In genomic region chr15:101267053-101268032, GRCm38 (mm10) we compare ENCODE assay signal across 8 mouse cellular contexts. TPM values are rescaled to one million over a fixed set of nuclear protein-coding genes. Genes with fewer than 3 reads are reported as not detected.
DNase-seq lines count a peak whose midpoint lies in the region; ATAC-seq and TF ChIP-seq lines count a peak whose summit lies in the region.

No protein-coding gene starts in this region.

- no peak for TF ChIP-seq CTCF in bone marrow, adult 2 months (IDR thresholded peaks at IDR 0.05; ENCODE audit: control insufficient read depth, insufficient read depth, low read length)
- TF ChIP-seq CTCF in heart, postnatal 0 days (IDR thresholded peaks at IDR 0.05; ENCODE audit: low read depth), result no peak
- TF ChIP-seq CTCF in midbrain, postnatal 0 days (IDR thresholded peaks at IDR 0.05), result no peak

- H3K36me3 ChIP-seq in heart, postnatal 0 days (replicated peaks; ENCODE audit: control insufficient read depth, insufficient read depth, low read length), result peaks cover 25% of the 10 kb centered on the region
- H3K36me3 ChIP-seq in limb, embryonic 11.5 days (ENCODE audit: control insufficient read depth, insufficient read depth, low read length), result no peaks in the 10 kb centered on the region
- H3K36me3 ChIP-seq in midbrain, postnatal 0 days (ENCODE audit: insufficient read depth, low read length), result peaks cover 24% of the 10 kb centered on the region

- H3K27ac ChIP-seq in bone marrow, adult 2 months (ENCODE audit: control insufficient read depth, insufficient read depth, low read depth, low read length, poor library complexity), result peak overlapping the region; percentile 54
- H3K27ac ChIP-seq in heart, postnatal 0 days (ENCODE audit: low read depth), result peak overlapping the region; percentile 52
- H3K27ac ChIP-seq in limb, embryonic 11.5 days (replicated peaks; ENCODE audit: low read depth, low read length), result no peak overlapping the region
- no peak overlapping the region for H3K27ac ChIP-seq in midbrain, postnatal 0 days (ENCODE audit: low read depth, low read length)

- H3K9ac ChIP-seq in heart, postnatal 0 days (replicated peaks; ENCODE audit: low read depth, low read length), result peak overlapping the region; percentile 61
- peak overlapping the region; percentile 72 for H3K9ac ChIP-seq in limb, embryonic 11.5 days (ENCODE audit: low read length)
- H3K9ac ChIP-seq in midbrain, postnatal 0 days (replicated peaks; ENCODE audit: low read length, poor library complexity, severe bottlenecking), result no peak overlapping the region

- DNase-seq in cerebellum, adult 9-10 months, result peak; percentile 51
- no peak for DNase-seq in heart, postnatal 0 days (ENCODE audit: low spot score)
- no peak for DNase-seq in limb, embryonic 11.5 days (ENCODE audit: low spot score)
- no peak for DNase-seq in midbrain, postnatal 0 days (ENCODE audit: low spot score)
- DNase-seq in frontal cortex, postnatal 36 days (ENCODE audit: low spot score in 2 of 2), result no peak
- no peak for DNase-seq in right cerebral cortex, postnatal 25 days

- H3K27me3 ChIP-seq in heart, postnatal 0 days (ENCODE audit: control insufficient read depth, insufficient read depth, low read length), result no peaks in the 10 kb centered on the region
- peaks cover 12% of the 10 kb centered on the region; the same call in 1 of the 2 replicates for H3K27me3 ChIP-seq in limb, embryonic 11.5 days (ENCODE audit: control insufficient read depth, insufficient read depth, low read length)
- peaks cover 7% of the 10 kb centered on the region; the same call in 1 of the 2 replicates for H3K27me3 ChIP-seq in midbrain, postnatal 0 days (ENCODE audit: insufficient read depth, low read length)

- no peak for TF ChIP-seq POLR2A in bone marrow, adult 2 months (IDR thresholded peaks at IDR 0.05; ENCODE audit: borderline replicate concordance, control insufficient read depth, low read depth, low read length)

- H3K4me2 ChIP-seq in heart, postnatal 0 days (ENCODE audit: low read depth, low read length), result peak overlapping the region; percentile 95
- peak overlapping the region; percentile 94 for H3K4me2 ChIP-seq in limb, embryonic 11.5 days (ENCODE audit: low read depth, severe bottlenecking)
- peak overlapping the region; percentile 92 for H3K4me2 ChIP-seq in midbrain, postnatal 0 days (ENCODE audit: low read depth, low read length, poor library complexity, severe bottlenecking)

- peaks cover 5% of the 10 kb centered on the region for H3K4me1 ChIP-seq in bone marrow, adult 2 months (ENCODE audit: control insufficient read depth, insufficient read depth, low read length)
- peaks cover 29% of the 10 kb centered on the region for H3K4me1 ChIP-seq in heart, postnatal 0 days (ENCODE audit: control insufficient read depth, insufficient read depth)
- H3K4me1 ChIP-seq in limb, embryonic 11.5 days (ENCODE audit: control insufficient read depth, insufficient read depth, low read length), result peaks cover 19% of the 10 kb centered on the region
- peaks cover 8% of the 10 kb centered on the region; the same call in 1 of the 2 replicates for H3K4me1 ChIP-seq in midbrain, postnatal 0 days (ENCODE audit: insufficient read depth, low read length)

- peak overlapping the region; percentile 66 for H3K4me3 ChIP-seq in bone marrow, adult 2 months (replicated peaks; ENCODE audit: control insufficient read depth, low read depth, low read length)
- H3K4me3 ChIP-seq in heart, postnatal 0 days (ENCODE audit: low read depth, low read length), result peak overlapping the region; percentile 64
- peak overlapping the region; percentile 44 for H3K4me3 ChIP-seq in limb, embryonic 11.5 days (ENCODE audit: low read depth, low read length)
- H3K4me3 ChIP-seq in midbrain, postnatal 0 days (ENCODE audit: low read depth, low read length), result peak overlapping the region; percentile 50

- ATAC-seq in cerebellum, adult (ENCODE audit: insufficient number of reproducible peaks, low FRiP score, low TSS enrichment), result no peak
- ATAC-seq in heart, postnatal 0 days (ENCODE audit: insufficient read depth, low read depth), result no peak
- ATAC-seq in limb, embryonic 11.5 days (ENCODE audit: insufficient number of reproducible peaks, low FRiP score, low TSS enrichment, low read depth), result no peak
- no peak for ATAC-seq in midbrain, postnatal 0 days (ENCODE audit: low FRiP score)

- TF ChIP-seq EP300 in heart, postnatal 0 days (IDR thresholded peaks at IDR 0.05; ENCODE audit: low read depth), result no peak

- WGBS in bone marrow, adult 2 months, result 2% methylated on average over 25 of the region's 25 CpGs
- WGBS in heart, postnatal 0 days, result 5% methylated on average over 25 of the region's 25 CpGs
- WGBS in limb, embryonic 11.5 days, result 4% methylated on average over 25 of the region's 25 CpGs
- WGBS in midbrain, postnatal 0 days, result 7% methylated on average over 24 of the region's 25 CpGs

- H3K9me3 ChIP-seq in heart, postnatal 0 days (replicated peaks; ENCODE audit: control insufficient read depth, low read length), result no peaks in the 10 kb centered on the region
- no peaks in the 10 kb centered on the region for H3K9me3 ChIP-seq in limb, embryonic 11.5 days (ENCODE audit: control insufficient read depth, low read length)
- no peaks in the 10 kb centered on the region for H3K9me3 ChIP-seq in midbrain, postnatal 0 days (ENCODE audit: low read length)

RNA-seq across cellular contexts. Expression of gene Nr4a1, which starts 13.3 kb away (rescaled TPM):
- 9.1 and 10.0 TPM in 2 replicates for polyA plus RNA-seq in bone marrow, adult 2 months (2011; ENCODE audit: insufficient read depth, insufficient read length, low replicate concordance, missing spikeins)
- total RNA-seq in heart, postnatal 0 days (2014; rRNA removed; ENCODE audit: low replicate concordance), result 40.2 and 56.0 TPM in 2 replicates
- 7.4 and 8.6 TPM in 2 replicates for polyA plus RNA-seq in heart, postnatal 0 days (2015; fragmentation: Nextera tagmentation; extraction: Ambion mirVana)
- 3.5 and 4.0 TPM in 2 replicates for polyA plus RNA-seq in limb, embryonic 11.5 days (2014; fragmentation: Nextera tagmentation; extraction: Ambion mirVana)
- total RNA-seq in midbrain, postnatal 0 days (2014; rRNA removed), result 6.9 and 7.7 TPM in 2 replicates
- polyA plus RNA-seq in midbrain, postnatal 0 days (2015; fragmentation: Nextera tagmentation; extraction: Ambion mirVana), result 6.9 and 7.0 TPM in 2 replicates

RNA-seq across cellular contexts. Expression of gene Atg101, which starts 16.7 kb away (rescaled TPM):
- polyA plus RNA-seq in bone marrow, adult 2 months (2011; ENCODE audit: insufficient read depth, insufficient read length, low replicate concordance, missing spikeins), result 27.4 and 42.0 TPM in 2 replicates
- 43.7 and 61.6 TPM in 2 replicates for total RNA-seq in heart, postnatal 0 days (2014; rRNA removed; ENCODE audit: low replicate concordance)
- 48.6 and 53.4 TPM in 2 replicates for polyA plus RNA-seq in heart, postnatal 0 days (2015; fragmentation: Nextera tagmentation; extraction: Ambion mirVana)
- polyA plus RNA-seq in limb, embryonic 11.5 days (2014; fragmentation: Nextera tagmentation; extraction: Ambion mirVana), result 68.2 and 73.1 TPM in 2 replicates
- 33.5 and 61.1 TPM in 2 replicates for total RNA-seq in midbrain, postnatal 0 days (2014; rRNA removed)
- polyA plus RNA-seq in midbrain, postnatal 0 days (2015; fragmentation: Nextera tagmentation; extraction: Ambion mirVana), result 74.2 and 75.6 TPM in 2 replicates

RNA-seq across cellular contexts. Expression of gene 6030408B16Rik, which starts 25.7 kb away (rescaled TPM):
- 0.50 and 1.4 TPM in 2 replicates for polyA plus RNA-seq in bone marrow, adult 2 months (2011; ENCODE audit: insufficient read depth, insufficient read length, low replicate concordance, missing spikeins)
- total RNA-seq in heart, postnatal 0 days (2014; rRNA removed; ENCODE audit: low replicate concordance), result 6.5 and 8.4 TPM in 2 replicates
- 6.4 and 8.1 TPM in 2 replicates for polyA plus RNA-seq in heart, postnatal 0 days (2015; fragmentation: Nextera tagmentation; extraction: Ambion mirVana)
- 4.2 and 5.6 TPM in 2 replicates for polyA plus RNA-seq in limb, embryonic 11.5 days (2014; fragmentation: Nextera tagmentation; extraction: Ambion mirVana)
- not detected in 2 replicates for total RNA-seq in midbrain, postnatal 0 days (2014; rRNA removed)
- polyA plus RNA-seq in midbrain, postnatal 0 days (2015; fragmentation: Nextera tagmentation; extraction: Ambion mirVana), result 0.22 and 0.33 TPM in 2 replicates

RNA-seq across cellular contexts. Expression of gene Grasp, which starts 43.4 kb away (rescaled TPM):
- 2.5 and 2.6 TPM in 2 replicates for polyA plus RNA-seq in bone marrow, adult 2 months (2011; ENCODE audit: insufficient read depth, insufficient read length, low replicate concordance, missing spikeins)
- total RNA-seq in heart, postnatal 0 days (2014; rRNA removed; ENCODE audit: low replicate concordance), result 8.0 and 21.3 TPM in 2 replicates
- 2.0 and 2.3 TPM in 2 replicates for polyA plus RNA-seq in heart, postnatal 0 days (2015; fragmentation: Nextera tagmentation; extraction: Ambion mirVana)
- 6.7 and 7.7 TPM in 2 replicates for polyA plus RNA-seq in limb, embryonic 11.5 days (2014; fragmentation: Nextera tagmentation; extraction: Ambion mirVana)
- total RNA-seq in midbrain, postnatal 0 days (2014; rRNA removed), result 6.3 and 7.7 TPM in 2 replicates
- polyA plus RNA-seq in midbrain, postnatal 0 days (2015; fragmentation: Nextera tagmentation; extraction: Ambion mirVana), result 1.8 and 1.9 TPM in 2 replicates

Comparison
In these comparisons a context has a peak if more than half of its experiments do, and no peak if none do; other contexts are left out.
1. H3K27ac ChIP-seq: peak in bone marrow, adult 2 months (single experiment) and heart, postnatal 0 days (single experiment); none in limb, embryonic 11.5 days (single experiment) and midbrain, postnatal 0 days (single experiment).
2. Peak in every context shown above with its lines, with median percentiles within 50 percentile points of each other: H3K4me3 ChIP-seq and H3K4me2 ChIP-seq.